Mouse (Mus musculus): ENCODE results near the gene Fam163a. TPM values are rescaled to one million over a fixed set of nuclear protein-coding genes. Genes with fewer than 3 reads are reported as not detected.
"Not testable (repeated sequence)": the region's sequence is repeated elsewhere in the genome, so short reads cannot be mapped to it uniquely, and the experiment has no call there.

Gene Fam163a
- total and polyA plus RNA-seq, 2 experiments from 2014 or later = 4.8 to 5.6 TPM

- H3K27me3 ChIP-seq (ENCODE audit: insufficient read depth, low read length); H3K9ac ChIP-seq (replicated peaks; ENCODE audit: low read length, poor library complexity, severe bottlenecking); H3K36me3 ChIP-seq (ENCODE audit: insufficient read depth, low read length); H3K4me3 ChIP-seq (ENCODE audit: low read depth, low read length); ATAC-seq (ENCODE audit: low FRiP score); H3K27ac ChIP-seq (ENCODE audit: low read depth, low read length); H3K4me2 ChIP-seq (ENCODE audit: low read depth, low read length, poor library complexity, severe bottlenecking); DNase-seq (ENCODE audit: low spot score); H3K9me3 ChIP-seq (ENCODE audit: low read length); H3K4me1 ChIP-seq (ENCODE audit: insufficient read depth, low read length): not testable (repeated sequence)
- TF ChIP-seq CTCF (IDR thresholded peaks at IDR 0.05) = peak; percentile 43
- 68% methylated on average over 7 of the region's 7 CpGs for WGBS
Measured at GRCm38 (mm10) chr1:156039989-156040388, 164.8 kb downstream of the Fam163a start.

GRCm38 (mm10) chr1:156037144-156037583 is 167.7 kb downstream of the Fam163a start:
- H3K4me2 ChIP-seq (ENCODE audit: low read depth, low read length, poor library complexity, severe bottlenecking) = peak overlapping the region; percentile 28; the same call in 1 of the 2 replicates
- H3K27ac ChIP-seq (ENCODE audit: low read depth, low read length) = no peak overlapping the region
- no peak for TF ChIP-seq CTCF (IDR thresholded peaks at IDR 0.05)
- no peak for DNase-seq (ENCODE audit: low spot score)
- H3K27me3 ChIP-seq (ENCODE audit: insufficient read depth, low read length) = no peaks in the 10 kb centered on the region
- no peak overlapping the region for H3K9ac ChIP-seq (replicated peaks; ENCODE audit: low read length, poor library complexity, severe bottlenecking)
- no peak for ATAC-seq (ENCODE audit: low FRiP score)
- H3K4me3 ChIP-seq (ENCODE audit: low read depth, low read length) = no peak overlapping the region
- H3K4me1 ChIP-seq (ENCODE audit: insufficient read depth, low read length) = peaks cover 3% of the 10 kb centered on the region; the same call in 1 of the 2 replicates
- H3K9me3 ChIP-seq (ENCODE audit: low read length) = no peaks in the 10 kb centered on the region
- 65% methylated on average over 5 of the region's 5 CpGs for WGBS
- H3K36me3 ChIP-seq (ENCODE audit: insufficient read depth, low read length) = peaks cover 3% of the 10 kb centered on the region; the same call in 1 of the 2 replicates

DNA sequence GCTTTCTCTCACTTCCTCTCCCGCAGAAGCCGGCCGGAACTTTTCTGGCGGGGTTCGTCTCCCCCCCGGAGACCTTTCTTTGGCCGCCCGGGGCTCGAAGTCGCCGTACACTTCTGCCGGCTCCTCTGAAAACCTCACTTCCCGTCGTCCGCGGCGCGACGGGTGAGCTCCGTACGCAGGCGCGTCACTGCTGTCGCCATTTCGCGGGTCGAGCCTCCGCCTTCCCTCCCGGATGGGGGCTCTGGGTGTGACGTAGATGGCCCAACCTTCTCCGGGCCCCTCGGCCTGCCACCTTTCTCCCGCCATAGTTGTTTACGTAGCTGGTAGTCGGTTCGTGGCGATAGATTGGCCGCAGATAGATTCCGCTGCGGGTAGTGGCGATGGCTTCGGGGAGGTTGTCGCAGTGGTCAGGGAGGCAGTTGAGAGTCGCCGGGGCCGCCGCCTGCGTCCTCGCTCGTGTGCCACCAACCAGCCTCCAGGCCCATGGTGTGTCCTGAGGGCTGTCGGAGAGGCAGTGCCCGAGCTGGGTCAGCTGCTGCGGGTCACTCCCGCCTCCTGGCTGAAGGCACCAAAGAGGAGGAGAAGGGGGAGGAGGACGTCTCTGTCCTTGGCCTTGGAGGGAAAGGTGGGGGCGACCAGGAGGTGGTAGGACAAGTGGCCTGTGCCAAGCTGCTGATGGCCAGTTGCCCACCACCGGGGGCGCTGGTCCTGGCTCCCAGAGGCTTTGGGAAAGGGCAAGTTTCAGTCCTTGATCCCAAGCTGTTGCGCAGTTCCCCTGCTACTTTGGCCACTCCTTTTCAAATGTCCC is 168.7 kb downstream of the Fam163a start, which contains the start of gene Tor1aip1:
TSS of gene Tor1aip1 (minus strand) at position 551 of the 808 bp plus-strand sequence.
- peak; percentile 97 for ATAC-seq (ENCODE audit: low FRiP score)
- WGBS = under 1% methylated on average over 59 of the region's 59 CpGs

GRCm38 (mm10) chr1:156035269-156035929 is 169.4 kb downstream of the Fam163a start, which contains the start of gene Tor1aip2:
Gene Tor1aip2, plus strand, starts transcription at chr1:156035403.
- Histone ChIP-seq H3K27me3 (ENCODE audit: insufficient read depth, low read length) (no peaks in the 10 kb centered on the region), H3K4me2 (ENCODE audit: low read depth, low read length, poor library complexity, severe bottlenecking) (peak within 1 kb of the TSS; percentile 71), H3K9me3 (ENCODE audit: low read length) (no peaks in the 10 kb centered on the region), H3K4me1 (ENCODE audit: insufficient read depth, low read length) (peaks cover 3% of the 10 kb centered on the region; the same call in 1 of the 2 replicates), H3K4me3 (ENCODE audit: low read depth, low read length) (peak within 1 kb of the TSS; percentile 89), H3K9ac (replicated peaks; ENCODE audit: low read length, poor library complexity, severe bottlenecking) (peak within 1 kb of the TSS; percentile 95), H3K27ac (ENCODE audit: low read depth, low read length) (peak within 1 kb of the TSS; percentile 99), H3K36me3 (ENCODE audit: insufficient read depth, low read length) (peaks cover 12% of the 10 kb centered on the region)
- no peak for TF ChIP-seq CTCF (IDR thresholded peaks at IDR 0.05)
- ATAC-seq (ENCODE audit: low FRiP score) (peak; percentile 79), DNase-seq (ENCODE audit: low spot score) (peak; percentile 77)
- WGBS = under 1% methylated on average over 58 of the region's 59 CpGs

More for the DNA sequence above, 168.7 kb downstream of the Fam163a start, which contains the start of gene Tor1aip1:
- peaks cover 3% of the 10 kb centered on the region; the same call in 1 of the 2 replicates for H3K4me1 ChIP-seq (ENCODE audit: insufficient read depth, low read length)
- H3K9me3 ChIP-seq (ENCODE audit: low read length) = no peaks in the 10 kb centered on the region
- H3K9ac ChIP-seq (replicated peaks; ENCODE audit: low read length, poor library complexity, severe bottlenecking) = peak within 1 kb of the TSS; percentile 95
- H3K27ac ChIP-seq (ENCODE audit: low read depth, low read length) = peak within 1 kb of the TSS; percentile 99
- peak; percentile 85 for TF ChIP-seq CTCF (IDR thresholded peaks at IDR 0.05)
- peaks cover 8% of the 10 kb centered on the region for H3K36me3 ChIP-seq (ENCODE audit: insufficient read depth, low read length)
- peak within 1 kb of the TSS; percentile 89 for H3K4me3 ChIP-seq (ENCODE audit: low read depth, low read length)
- H3K27me3 ChIP-seq (ENCODE audit: insufficient read depth, low read length) = no peaks in the 10 kb centered on the region
- DNase-seq (ENCODE audit: low spot score) = peak; percentile 99
- H3K4me2 ChIP-seq (ENCODE audit: low read depth, low read length, poor library complexity, severe bottlenecking) = peak within 1 kb of the TSS; percentile 71

DNA sequence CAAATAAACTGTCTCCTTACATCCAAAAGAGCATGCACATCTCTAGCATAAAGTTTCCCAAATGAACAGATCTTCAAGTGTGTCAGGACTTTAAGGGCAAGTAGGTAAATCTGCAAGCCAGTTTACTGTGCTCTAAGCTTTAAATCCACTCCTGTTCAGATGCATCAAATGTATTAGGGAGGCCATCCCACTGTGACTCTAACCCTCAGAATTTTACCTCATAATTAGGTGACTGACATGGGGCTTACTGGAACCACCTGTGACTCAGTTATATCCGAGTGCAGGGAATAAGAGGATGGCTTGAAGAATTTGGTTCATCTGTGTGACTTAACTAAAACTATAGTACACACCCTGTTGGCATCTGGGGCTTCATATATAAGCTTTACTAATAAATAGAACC is 170.2 kb downstream of the Fam163a start:
- H3K4me1 ChIP-seq (ENCODE audit: insufficient read depth, low read length) = peaks cover 3% of the 10 kb centered on the region; the same call in 1 of the 2 replicates
- TF ChIP-seq CTCF (IDR thresholded peaks at IDR 0.05) = no peak
- no peak overlapping the region for H3K9ac ChIP-seq (replicated peaks; ENCODE audit: low read length, poor library complexity, severe bottlenecking)
- H3K4me2 ChIP-seq (ENCODE audit: low read depth, low read length, poor library complexity, severe bottlenecking) = peak overlapping the region; percentile 52
- H3K27ac ChIP-seq (ENCODE audit: low read depth, low read length) = no peak overlapping the region
- ATAC-seq (ENCODE audit: low FRiP score) (no peak), DNase-seq (ENCODE audit: low spot score) (no peak)
- H3K4me3 ChIP-seq (ENCODE audit: low read depth, low read length) = peak overlapping the region; percentile 89
- WGBS = 42% methylated on average over 1 of the region's 1 CpGs
- peaks cover 12% of the 10 kb centered on the region for H3K36me3 ChIP-seq (ENCODE audit: insufficient read depth, low read length)
- H3K27me3 ChIP-seq (ENCODE audit: insufficient read depth, low read length) = no peaks in the 10 kb centered on the region
- H3K9me3 ChIP-seq (ENCODE audit: low read length) = no peaks in the 10 kb centered on the region
